Mouse (Mus musculus): ENCODE measurements around the gene Aoc3. TPM values are rescaled to one million over a fixed set of nuclear protein-coding genes. Genes with fewer than 3 reads are reported as not detected.
"Not testable (repeated sequence)": the region's sequence is repeated elsewhere in the genome, so short reads cannot be mapped to it uniquely, and the experiment has no call there.

Aoc3 gene
- polyA plus RNA-seq, 1 experiment from 2014 or later = 0.04 TPM

DNA sequence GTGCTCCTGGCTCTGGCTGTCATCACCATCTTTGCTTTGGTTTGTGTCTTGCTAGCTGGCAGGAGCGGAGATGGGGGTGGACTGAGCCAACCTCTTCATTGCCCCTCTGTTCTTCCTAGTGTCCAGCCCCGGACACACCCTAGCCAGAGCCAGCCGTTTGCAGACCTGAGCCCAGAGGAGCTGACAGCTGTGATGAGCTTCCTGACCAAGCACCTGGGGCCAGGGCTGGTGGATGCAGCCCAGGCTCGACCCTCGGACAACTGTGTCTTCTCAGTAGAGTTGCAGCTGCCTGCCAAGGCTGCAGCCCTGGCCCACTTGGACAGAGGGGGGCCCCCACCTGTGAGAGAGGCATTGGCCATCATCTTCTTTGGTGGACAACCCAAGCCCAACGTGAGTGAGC, 556 bp downstream of the Aoc3 start:
- H3K4me2 ChIP-seq (ENCODE audit: low read depth, low read length); H3K4me1 ChIP-seq (ENCODE audit: control insufficient read depth, insufficient read depth, low read length); H3K9ac ChIP-seq (replicated peaks; ENCODE audit: low read length); ATAC-seq (replicated peaks; ENCODE audit: insufficient number of reproducible peaks, low FRiP score, low TSS enrichment, low read depth); H3K4me3 ChIP-seq (ENCODE audit: low read depth, low read length); H3K9me3 ChIP-seq (replicated peaks; ENCODE audit: control insufficient read depth, low read length); DNase-seq (ENCODE audit: low spot score); H3K27me3 ChIP-seq (ENCODE audit: control insufficient read depth, insufficient read depth, low read length); H3K36me3 ChIP-seq (replicated peaks; ENCODE audit: control insufficient read depth, insufficient read depth, low read depth, low read length); H3K27ac ChIP-seq (replicated peaks; ENCODE audit: low read depth, low read length): not testable (repeated sequence)
- WGBS = 80% methylated on average over 6 of the region's 6 CpGs

DNA sequence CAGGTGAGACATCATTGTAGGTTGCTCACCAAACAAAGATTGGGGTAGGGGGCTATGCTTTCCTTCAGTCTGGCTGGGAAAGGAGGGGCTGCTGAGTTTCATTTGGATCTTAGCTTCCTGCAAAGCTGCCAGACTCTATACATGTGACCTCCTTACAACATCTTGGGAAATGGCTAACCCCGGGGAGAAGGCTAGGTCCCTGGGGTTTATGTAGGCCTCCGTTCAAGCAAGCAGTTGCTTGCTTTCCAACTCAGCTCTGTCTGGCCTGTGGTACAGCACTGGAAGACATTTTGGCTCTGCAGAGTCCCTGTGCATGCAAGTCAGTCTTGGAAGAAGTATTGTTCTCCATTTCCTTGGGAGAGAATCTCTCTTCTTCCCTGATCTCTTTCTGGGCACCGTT, 2.1 kb downstream of the Aoc3 start:
- no peaks in the 10 kb centered on the region for H3K36me3 ChIP-seq (replicated peaks; ENCODE audit: control insufficient read depth, insufficient read depth, low read depth, low read length)
- no peak for DNase-seq (ENCODE audit: low spot score)
- H3K27me3 ChIP-seq (ENCODE audit: control insufficient read depth, insufficient read depth, low read length) = no peaks in the 10 kb centered on the region
- H3K27ac ChIP-seq (replicated peaks; ENCODE audit: low read depth, low read length) = no peak overlapping the region
- no peaks in the 10 kb centered on the region for H3K9me3 ChIP-seq (replicated peaks; ENCODE audit: control insufficient read depth, low read length)
- no peak overlapping the region for H3K4me3 ChIP-seq (ENCODE audit: low read depth, low read length)
- H3K4me2 ChIP-seq (ENCODE audit: low read depth, low read length) = no peak overlapping the region
- no peak for ATAC-seq (replicated peaks; ENCODE audit: insufficient number of reproducible peaks, low FRiP score, low TSS enrichment, low read depth)
- H3K9ac ChIP-seq (replicated peaks; ENCODE audit: low read length) = no peak overlapping the region
- H3K4me1 ChIP-seq (ENCODE audit: control insufficient read depth, insufficient read depth, low read length) = 0 out of 2 replicates have a peak, but pooled peaks cover 2% of the 10 kb centered on the region
- 81% methylated on average over 3 of the region's 3 CpGs for WGBS

DNA sequence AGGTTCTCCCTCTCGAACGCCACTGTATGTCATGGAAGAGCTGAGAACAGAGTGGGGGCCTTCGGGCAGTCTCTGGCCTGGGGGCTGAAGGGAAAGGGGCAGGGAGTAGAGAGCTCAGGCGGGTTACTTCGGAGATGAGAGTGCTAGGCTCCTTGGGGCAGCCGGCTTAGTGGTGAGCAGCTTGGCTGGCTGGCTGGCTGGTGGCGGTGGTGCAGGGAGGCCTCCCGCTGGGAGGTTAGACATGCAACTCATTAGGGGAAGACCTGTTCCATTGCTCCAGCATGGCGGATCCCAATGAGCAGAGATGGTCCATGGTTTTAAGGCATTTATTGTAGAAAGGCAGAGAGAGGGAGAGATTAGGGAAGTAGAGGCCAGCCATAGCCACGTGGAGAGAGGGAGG, 3.6 kb downstream of the Aoc3 start:
- Histone ChIP-seq H3K27ac (replicated peaks; ENCODE audit: low read depth, low read length) (no peak overlapping the region), H3K9me3 (replicated peaks; ENCODE audit: control insufficient read depth, low read length) (no peaks in the 10 kb centered on the region), H3K27me3 (ENCODE audit: control insufficient read depth, insufficient read depth, low read length) (no peaks in the 10 kb centered on the region), H3K36me3 (replicated peaks; ENCODE audit: control insufficient read depth, insufficient read depth, low read depth, low read length) (no peaks in the 10 kb centered on the region), H3K4me3 (ENCODE audit: low read depth, low read length) (no peak overlapping the region), H3K4me1 (ENCODE audit: control insufficient read depth, insufficient read depth, low read length) (0 out of 2 replicates have a peak, but pooled peaks cover 3% of the 10 kb centered on the region), H3K4me2 (ENCODE audit: low read depth, low read length) (no peak overlapping the region), H3K9ac (replicated peaks; ENCODE audit: low read length) (no peak overlapping the region)
- ATAC-seq (replicated peaks; ENCODE audit: insufficient number of reproducible peaks, low FRiP score, low TSS enrichment, low read depth) (no peak), DNase-seq (ENCODE audit: low spot score) (no peak)
- 29% methylated on average over 10 of the region's 10 CpGs for WGBS

DNA sequence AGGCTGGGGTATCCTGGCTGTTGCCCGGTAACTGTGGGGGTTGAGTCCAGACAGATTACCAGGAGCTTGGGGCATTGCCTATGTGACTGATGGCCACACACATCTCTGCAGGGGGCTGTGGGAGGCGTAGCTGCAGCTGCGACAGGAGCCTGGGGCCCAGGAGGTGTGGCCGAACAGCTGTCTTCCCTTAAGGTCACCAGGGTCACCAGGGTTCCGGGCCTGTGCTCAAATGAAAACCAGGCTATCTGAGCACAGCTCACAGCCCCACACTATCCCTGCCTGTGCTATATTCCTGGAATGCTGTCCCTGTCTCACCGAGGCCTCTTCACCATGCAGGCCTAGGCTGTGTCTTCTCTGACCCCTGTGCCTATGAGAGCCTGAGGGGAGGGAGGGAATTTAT, 4.1 kb downstream of the Aoc3 start:
- Histone ChIP-seq H3K4me2 (ENCODE audit: low read depth, low read length) (no peak overlapping the region), H3K36me3 (replicated peaks; ENCODE audit: control insufficient read depth, insufficient read depth, low read depth, low read length) (no peaks in the 10 kb centered on the region), H3K9me3 (replicated peaks; ENCODE audit: control insufficient read depth, low read length) (no peaks in the 10 kb centered on the region), H3K4me3 (ENCODE audit: low read depth, low read length) (no peak overlapping the region), H3K27ac (replicated peaks; ENCODE audit: low read depth, low read length) (no peak overlapping the region), H3K9ac (replicated peaks; ENCODE audit: low read length) (no peak overlapping the region), H3K4me1 (ENCODE audit: control insufficient read depth, insufficient read depth, low read length) (0 out of 2 replicates have a peak, but pooled peaks cover 3% of the 10 kb centered on the region), H3K27me3 (ENCODE audit: control insufficient read depth, insufficient read depth, low read length) (no peaks in the 10 kb centered on the region)
- peak; percentile 40 for DNase-seq (ENCODE audit: low spot score)
- no peak for ATAC-seq (replicated peaks; ENCODE audit: insufficient number of reproducible peaks, low FRiP score, low TSS enrichment, low read depth)
- 5% methylated on average over 5 of the region's 6 CpGs for WGBS

DNA sequence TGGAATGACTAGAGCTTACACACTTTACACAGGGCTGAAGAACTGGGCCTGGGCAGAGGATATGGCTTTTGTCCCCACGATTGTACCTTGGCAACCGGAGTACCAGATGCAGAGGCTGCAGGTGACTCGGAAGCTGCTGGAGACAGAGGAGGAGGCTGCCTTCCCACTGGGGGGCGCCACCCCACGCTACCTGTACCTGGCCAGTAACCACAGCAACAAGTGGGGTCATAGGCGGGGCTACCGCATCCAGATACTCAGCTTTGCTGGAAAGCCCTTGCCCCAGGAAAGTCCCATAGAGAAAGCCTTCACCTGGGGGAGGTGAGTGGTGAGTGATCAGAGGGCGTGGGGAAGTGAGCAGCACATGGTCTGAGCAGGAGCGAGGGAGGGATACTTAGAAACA, 5.3 kb downstream of the Aoc3 start:
- H3K4me2 ChIP-seq (ENCODE audit: low read depth, low read length) = no peak overlapping the region
- no peaks in the 10 kb centered on the region for H3K27me3 ChIP-seq (ENCODE audit: control insufficient read depth, insufficient read depth, low read length)
- H3K36me3 ChIP-seq (replicated peaks; ENCODE audit: control insufficient read depth, insufficient read depth, low read depth, low read length) = no peaks in the 10 kb centered on the region
- H3K27ac ChIP-seq (replicated peaks; ENCODE audit: low read depth, low read length) = no peak overlapping the region
- no peak overlapping the region for H3K9ac ChIP-seq (replicated peaks; ENCODE audit: low read length)
- 81% methylated on average over 9 of the region's 9 CpGs for WGBS
- 0 out of 2 replicates have a peak, but pooled peaks cover 3% of the 10 kb centered on the region for H3K4me1 ChIP-seq (ENCODE audit: control insufficient read depth, insufficient read depth, low read length)
- DNase-seq (ENCODE audit: low spot score) (no peak), ATAC-seq (replicated peaks; ENCODE audit: insufficient number of reproducible peaks, low FRiP score, low TSS enrichment, low read depth) (no peak)
- no peaks in the 10 kb centered on the region for H3K9me3 ChIP-seq (replicated peaks; ENCODE audit: control insufficient read depth, low read length)
- H3K4me3 ChIP-seq (ENCODE audit: low read depth, low read length) = no peak overlapping the region

DNA sequence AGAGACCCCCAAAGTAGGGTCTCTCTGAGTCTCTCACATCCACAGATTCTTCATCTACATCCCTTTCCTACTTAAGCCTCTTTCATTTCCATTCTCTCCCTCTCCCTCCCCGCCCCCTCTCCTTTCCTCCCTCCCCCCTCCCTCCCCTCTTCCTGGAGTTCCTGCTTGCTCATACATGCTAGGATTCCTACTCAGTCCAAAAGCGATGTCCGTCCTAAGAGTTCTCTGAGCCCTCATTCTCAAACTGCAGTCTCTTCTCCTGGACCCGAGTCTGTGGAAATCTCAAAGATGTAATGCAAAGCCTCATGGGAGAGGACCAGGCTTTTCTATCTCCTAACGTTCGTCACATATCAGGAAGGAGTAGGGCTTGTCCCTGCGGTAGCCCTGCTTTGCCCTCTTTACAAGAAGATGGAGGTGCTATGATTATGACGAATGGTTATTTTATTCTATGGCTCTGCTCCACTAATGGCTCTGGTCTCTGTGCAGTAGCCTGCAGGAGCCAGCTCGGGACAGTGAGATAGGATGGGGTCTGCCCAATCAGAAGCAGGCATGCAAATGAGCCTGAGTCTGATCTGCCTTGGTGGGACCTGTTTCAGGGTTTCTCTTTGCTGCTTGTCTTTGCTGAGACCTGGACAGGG, 7.8 kb downstream of the Aoc3 start:
- Histone ChIP-seq H3K36me3 (replicated peaks; ENCODE audit: control insufficient read depth, insufficient read depth, low read depth, low read length) (no peaks in the 10 kb centered on the region), H3K27ac (replicated peaks; ENCODE audit: low read depth, low read length) (peak overlapping the region; percentile 52), H3K4me2 (ENCODE audit: low read depth, low read length) (peak overlapping the region; percentile 54), H3K27me3 (ENCODE audit: control insufficient read depth, insufficient read depth, low read length) (no peaks in the 10 kb centered on the region), H3K4me1 (ENCODE audit: control insufficient read depth, insufficient read depth, low read length) (0 out of 2 replicates have a peak, but pooled peaks cover 3% of the 10 kb centered on the region), H3K9ac (replicated peaks; ENCODE audit: low read length) (peak overlapping the region; percentile 46), H3K4me3 (ENCODE audit: low read depth, low read length) (peak overlapping the region; percentile 21), H3K9me3 (replicated peaks; ENCODE audit: control insufficient read depth, low read length) (no peaks in the 10 kb centered on the region)
- DNase-seq (ENCODE audit: low spot score) (peak; percentile 75), ATAC-seq (replicated peaks; ENCODE audit: insufficient number of reproducible peaks, low FRiP score, low TSS enrichment, low read depth) (peak; percentile 90)
- WGBS = 0% methylated on average over 9 of the region's 9 CpGs

DNA sequence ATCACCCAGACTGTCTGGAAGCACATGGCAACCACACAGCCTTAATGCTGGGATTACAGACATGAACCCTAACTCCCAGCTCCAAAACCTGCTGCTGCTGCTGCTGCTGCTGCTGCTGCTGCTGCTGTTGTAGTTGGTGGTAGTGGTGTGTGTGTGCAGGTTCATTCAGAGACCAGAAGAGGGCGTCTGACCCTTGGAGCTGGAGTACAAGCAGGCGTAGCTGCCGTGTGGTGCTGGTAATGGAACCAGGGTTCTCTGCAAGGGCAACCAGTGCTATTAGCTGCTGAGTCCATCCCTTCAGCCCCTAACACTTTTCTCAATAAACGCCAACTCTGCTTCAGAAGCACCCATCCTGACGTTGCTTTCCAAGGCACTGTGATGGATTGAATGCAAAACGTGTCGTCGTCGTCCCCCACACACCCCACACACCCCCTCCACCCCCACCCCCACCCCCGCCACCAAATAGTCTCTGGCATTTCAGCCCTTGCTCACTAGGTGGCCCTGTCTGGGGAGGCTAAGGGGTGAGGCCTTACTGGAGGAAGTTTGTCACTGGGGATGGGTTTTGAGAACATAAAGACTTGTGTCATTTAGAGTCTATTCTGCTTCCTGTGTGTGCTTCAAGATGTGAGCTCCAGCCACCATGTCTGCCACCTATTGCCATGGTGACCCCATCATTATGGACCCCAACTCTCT, 16.8 kb downstream of the Aoc3 start:
- ATAC-seq (replicated peaks; ENCODE audit: insufficient number of reproducible peaks, low FRiP score, low TSS enrichment, low read depth) (no peak), DNase-seq (ENCODE audit: low spot score) (no peak)
- no peaks in the 10 kb centered on the region for H3K9me3 ChIP-seq (replicated peaks; ENCODE audit: control insufficient read depth, low read length)
- whole genome bisulfite sequencing = 69% methylated on average over 10 of the region's 10 CpGs
- H3K27ac ChIP-seq (replicated peaks; ENCODE audit: low read depth, low read length) = no peak overlapping the region
- no peaks in the 10 kb centered on the region for H3K4me1 ChIP-seq (ENCODE audit: control insufficient read depth, insufficient read depth, low read length)
- H3K9ac ChIP-seq (replicated peaks; ENCODE audit: low read length) = no peak overlapping the region
- no peak overlapping the region for H3K4me3 ChIP-seq (ENCODE audit: low read depth, low read length)
- H3K27me3 ChIP-seq (ENCODE audit: control insufficient read depth, insufficient read depth, low read length) = no peaks in the 10 kb centered on the region
- no peak overlapping the region for H3K4me2 ChIP-seq (ENCODE audit: low read depth, low read length)
- no peaks in the 10 kb centered on the region for H3K36me3 ChIP-seq (replicated peaks; ENCODE audit: control insufficient read depth, insufficient read depth, low read depth, low read length)

DNA sequence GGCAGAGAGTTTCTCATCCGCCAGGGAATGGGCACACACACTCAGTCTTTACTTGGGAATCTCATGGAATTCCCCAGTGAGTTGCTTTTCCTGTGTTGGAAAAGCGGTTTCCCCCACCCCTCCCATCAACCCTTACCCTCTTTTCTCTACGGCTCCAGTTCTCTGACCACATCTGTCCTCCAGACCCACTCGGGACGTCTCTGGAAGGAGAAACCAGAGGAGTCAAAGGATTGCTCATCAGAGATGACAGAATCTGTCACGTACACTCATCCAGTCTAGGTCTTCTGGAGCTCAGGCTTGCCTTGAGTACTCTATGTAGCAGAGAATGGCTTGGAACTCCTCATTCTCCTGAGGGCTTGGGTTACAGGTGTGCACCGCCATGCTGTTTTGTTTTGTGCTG, 18.4 kb downstream of the Aoc3 start:
- Histone ChIP-seq H3K4me3 (ENCODE audit: low read depth, low read length) (no peak overlapping the region), H3K36me3 (replicated peaks; ENCODE audit: control insufficient read depth, insufficient read depth, low read depth, low read length) (no peaks in the 10 kb centered on the region), H3K9me3 (replicated peaks; ENCODE audit: control insufficient read depth, low read length) (no peaks in the 10 kb centered on the region), H3K27ac (replicated peaks; ENCODE audit: low read depth, low read length) (no peak overlapping the region), H3K4me1 (ENCODE audit: control insufficient read depth, insufficient read depth, low read length) (no peaks in the 10 kb centered on the region), H3K9ac (replicated peaks; ENCODE audit: low read length) (no peak overlapping the region), H3K4me2 (ENCODE audit: low read depth, low read length) (no peak overlapping the region), H3K27me3 (ENCODE audit: control insufficient read depth, insufficient read depth, low read length) (no peaks in the 10 kb centered on the region)
- no peak for DNase-seq (ENCODE audit: low spot score)
- 64% methylated on average over 7 of the region's 7 CpGs for WGBS
- ATAC-seq (replicated peaks; ENCODE audit: insufficient number of reproducible peaks, low FRiP score, low TSS enrichment, low read depth) = no peak

Measured in embryonic facial prominence, embryonic 11.5 days (tissue).